ENCODE assay signal across 8 mouse cellular contexts in genomic region chr4:141958188-141958587, GRCm38 (mm10). TPM values are rescaled to one million over a fixed set of nuclear protein-coding genes. Genes with fewer than 3 reads are reported as not detected.
DNase-seq lines count a peak whose midpoint lies in the region; ATAC-seq lines count a peak whose summit lies in the region.

No protein-coding gene starts in this region.

- ATAC-seq in hindbrain, embryonic 13.5 days (ENCODE audit: low FRiP score), result peak; percentile 57

- H3K36me3 ChIP-seq in hindbrain, embryonic 13.5 days, result no peaks in the 10 kb centered on the region

- H3K4me1 ChIP-seq in hindbrain, embryonic 13.5 days (replicated peaks), result peaks cover 19% of the 10 kb centered on the region

- no peak overlapping the region for H3K27ac ChIP-seq in hindbrain, embryonic 13.5 days

- no peaks in the 10 kb centered on the region for H3K27me3 ChIP-seq in hindbrain, embryonic 13.5 days

- H3K9ac ChIP-seq in hindbrain, embryonic 13.5 days, result no peak overlapping the region

- peaks cover 4% of the 10 kb centered on the region; the same call in 1 of the 2 replicates for H3K9me3 ChIP-seq in hindbrain, embryonic 13.5 days

- WGBS in hindbrain, embryonic 13.5 days, result 4% methylated on average over 9 of the region's 9 CpGs

- 0 out of 2 replicates have a peak overlapping the region, but pooled peaks have one; percentile 8 for H3K4me2 ChIP-seq in hindbrain, embryonic 13.5 days

- no peak overlapping the region for H3K4me3 ChIP-seq in hindbrain, embryonic 13.5 days

- peak; percentile 86 for DNase-seq in R1 (ENCODE audit: low read depth, low spot score)
- peak; percentile 56 for DNase-seq in cerebellum, adult 9-11 months
- peak; percentile 62 to 78 for DNase-seq in frontal cortex, postnatal 10 days (ENCODE audit: low spot score in 2 of 2)
- peak; percentile 66 for DNase-seq in left cerebral cortex, adult 11 months (ENCODE audit: low spot score)
- peak; percentile 87 for DNase-seq in lung, postnatal 36 days
- peak; percentile 94 for DNase-seq in retina, embryonic 14.5 days (ENCODE audit: low spot score)
- peak; percentile 63 for DNase-seq in urinary bladder, postnatal 25 days (ENCODE audit: low spot score)

RNA-seq across cellular contexts. Expression of gene Fhad1, which starts 56.7 kb away (rescaled TPM):
- 5.0 and 5.9 TPM in 2 replicates for polyA plus RNA-seq in hindbrain, embryonic 13.5 days (2015; fragmentation: Nextera tagmentation; extraction: Ambion mirVana)
